Mouse (Mus musculus) testis, adult 2 months (tissue): ENCODE results near the gene Oscar.

Experiments
- CTCF ChIP-seq: fragments of 200-500 bp; IDR thresholded peaks from 2 replicates; pipeline ENCODE4 v1.5.1; 2012; ENCODE audit warnings: low read depth, mild to moderate bottlenecking, inconsistent platforms, low read length, moderate library complexity; ENCODE audit not compliant: control insufficient read depth, insufficient read depth, insufficient replicate concordance
- POLR2A ChIP-seq: fragments of 200-500 bp; IDR thresholded peaks from 2 replicates; pipeline ENCODE4 v1.6.1; 2012; ENCODE audit warnings: low read depth, mild to moderate bottlenecking, inconsistent platforms, low read length, moderate library complexity; ENCODE audit not compliant: control insufficient read depth

- TF ChIP-seq CTCF, result no peak
- TF ChIP-seq POLR2A, result no peak
These were observed 658 bp upstream of the Oscar start for GRCm38 (mm10) chr7:3616389-3617241.
